In the genomic region with DNA sequence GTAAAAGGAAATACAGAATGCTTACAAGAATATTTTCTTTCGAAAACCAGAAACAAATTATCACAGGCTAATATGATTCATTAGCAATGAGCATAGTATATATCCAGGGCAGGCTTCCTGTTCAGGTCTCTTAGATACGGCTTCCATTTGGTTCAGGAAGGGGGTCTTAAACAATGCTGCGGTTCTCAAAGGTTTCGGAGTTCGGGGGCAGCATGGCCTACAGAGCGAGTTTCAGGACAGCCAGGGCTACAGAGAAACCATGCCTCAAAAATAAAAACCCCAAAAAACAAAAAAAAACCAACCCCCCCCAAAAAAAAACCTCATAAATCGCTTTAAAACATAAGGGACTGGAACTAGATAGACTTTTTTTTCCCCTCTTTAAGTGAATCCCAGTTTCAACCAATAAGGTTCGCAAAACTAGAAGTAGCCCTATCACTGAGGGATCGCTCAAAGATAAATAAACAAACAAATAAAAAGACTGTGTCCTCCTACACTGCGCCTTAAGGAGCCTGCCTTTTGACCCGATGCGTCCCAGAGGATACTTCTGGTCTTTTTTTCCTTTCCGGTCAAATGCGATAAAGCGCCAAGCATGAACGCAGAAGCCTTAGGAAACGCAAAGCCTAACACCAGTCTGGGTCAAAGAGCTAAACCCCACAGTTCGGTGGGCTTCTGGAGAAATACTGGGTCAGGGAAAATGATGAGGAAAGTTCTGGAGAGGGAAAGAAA, we compare ENCODE assay signal across 7 mouse cellular contexts. TPM values are rescaled to one million over a fixed set of nuclear protein-coding genes. Genes with fewer than 3 reads are reported as not detected.
DNase-seq lines count a peak whose midpoint lies in the region; ATAC-seq and TF ChIP-seq lines count a peak whose summit lies in the region.

No protein-coding gene starts in this region.

- H3ac ChIP-seq in myocyte (ENCODE audit: control insufficient read depth, insufficient read length) = peak overlapping the region; percentile 75

- H3K27ac ChIP-seq in lung, embryonic 16.5 days (ENCODE audit: low read length) = peak overlapping the region; percentile 99
- H3K27ac ChIP-seq in embryonic facial prominence, embryonic 10.5 days (replicated peaks) = peak overlapping the region; percentile 99
- H3K27ac ChIP-seq in hindbrain, embryonic 16.5 days (ENCODE audit: low read depth, low read length) = peak overlapping the region; percentile 99

- H3K36me3 ChIP-seq in lung, embryonic 16.5 days (ENCODE audit: control insufficient read depth, insufficient read depth, low read length) = peaks cover 13% of the 10 kb centered on the region
- peaks cover 49% of the 10 kb centered on the region for H3K36me3 ChIP-seq in embryonic facial prominence, embryonic 10.5 days (replicated peaks)
- peaks cover 10% of the 10 kb centered on the region for H3K36me3 ChIP-seq in hindbrain, embryonic 16.5 days (ENCODE audit: control insufficient read depth, insufficient read depth, low read length)
- peaks cover 15% of the 10 kb centered on the region for H3K36me3 ChIP-seq in myocyte (ENCODE audit: control insufficient read depth, insufficient read depth)

- peaks cover 65% of the 10 kb centered on the region for H3K79me2 ChIP-seq in myocyte (ENCODE audit: control insufficient read depth, insufficient read depth)

- peak overlapping the region; percentile 88 for H3K9ac ChIP-seq in lung, embryonic 16.5 days (ENCODE audit: low read length)
- H3K9ac ChIP-seq in hindbrain, embryonic 16.5 days (ENCODE audit: low read depth, low read length) = peak overlapping the region; percentile 76

- peak overlapping the region; percentile 84 for H3K4me2 ChIP-seq in lung, embryonic 16.5 days (ENCODE audit: low read depth, low read length)
- peak overlapping the region; percentile 60 for H3K4me2 ChIP-seq in hindbrain, embryonic 16.5 days (ENCODE audit: low read length)
- peak overlapping the region; percentile 92 for H3K4me2 ChIP-seq in myocyte (ENCODE audit: low read depth)

- no peaks in the 10 kb centered on the region for H3K9me3 ChIP-seq in lung, embryonic 16.5 days (ENCODE audit: control insufficient read depth, low read length)
- no peaks in the 10 kb centered on the region for H3K9me3 ChIP-seq in embryonic facial prominence, embryonic 10.5 days
- no peaks in the 10 kb centered on the region for H3K9me3 ChIP-seq in hindbrain, embryonic 16.5 days (ENCODE audit: control insufficient read depth, low read length)

- ATAC-seq in lung, embryonic 16.5 days (ENCODE audit: low read depth) = peak; percentile 2; the same call in 1 of the 2 replicates
- ATAC-seq in hindbrain, embryonic 16.5 days = no peak
- ATAC-seq in activated CD4-positive, CD25-positive, alpha-beta regulatory T cell, adult 4 months = no peak

- no peaks in the 10 kb centered on the region for H3K27me3 ChIP-seq in lung, embryonic 16.5 days (ENCODE audit: control insufficient read depth, insufficient read depth, low read depth, low read length)
- no peaks in the 10 kb centered on the region for H3K27me3 ChIP-seq in embryonic facial prominence, embryonic 10.5 days (replicated peaks; ENCODE audit: low read depth, poor library complexity, severe bottlenecking)
- H3K27me3 ChIP-seq in hindbrain, embryonic 16.5 days (replicated peaks; ENCODE audit: control insufficient read depth, insufficient read depth, low read length) = no peaks in the 10 kb centered on the region
- H3K27me3 ChIP-seq in myocyte (ENCODE audit: control insufficient read depth, insufficient read depth, insufficient read length) = no peaks in the 10 kb centered on the region

- no peak for DNase-seq in lung, postnatal 4 days
- no peak for DNase-seq in embryonic facial prominence, embryonic 10.5 days (ENCODE audit: low spot score)
- no peak for DNase-seq in layer of hippocampus, adult 11-12 months (ENCODE audit: low spot score)

- no peak for TF ChIP-seq POLR2A in myocyte (IDR thresholded peaks at IDR 0.05; ENCODE audit: insufficient read length, low read depth)

- H3K4me1 ChIP-seq in lung, embryonic 16.5 days (replicated peaks; ENCODE audit: control insufficient read depth, insufficient read depth, low read length) = peaks cover 18% of the 10 kb centered on the region
- H3K4me1 ChIP-seq in embryonic facial prominence, embryonic 10.5 days = peaks cover 23% of the 10 kb centered on the region
- H3K4me1 ChIP-seq in hindbrain, embryonic 16.5 days (ENCODE audit: control insufficient read depth, insufficient read depth, low read depth, low read length) = peaks cover 23% of the 10 kb centered on the region

- WGBS in lung, embryonic 16.5 days = under 1% methylated on average over 18 of the region's 18 CpGs
- WGBS in embryonic facial prominence, embryonic 10.5 days = 1% methylated on average over 18 of the region's 18 CpGs
- under 1% methylated on average over 18 of the region's 18 CpGs for WGBS in hindbrain, embryonic 16.5 days

- H3K4me3 ChIP-seq in lung, embryonic 16.5 days (ENCODE audit: low read length) = peak overlapping the region; percentile 86
- peak overlapping the region; percentile 86 for H3K4me3 ChIP-seq in embryonic facial prominence, embryonic 10.5 days
- H3K4me3 ChIP-seq in hindbrain, embryonic 16.5 days (ENCODE audit: low read length) = peak overlapping the region; percentile 59
- H3K4me3 ChIP-seq in myocyte = peak overlapping the region; percentile 96

TF ChIP-seq in myocyte, 11 proteins besides CTCF, POLR2A, EP300 and RAD21:
- TF ChIP-seq POLR2AphosphoS2 (IDR thresholded peaks at IDR 0.05; ENCODE audit: insufficient read length, low read depth) (no peak), MAX (IDR thresholded peaks at IDR 0.05; ENCODE audit: low read depth) (no peak), REST (IDR thresholded peaks at IDR 0.05; ENCODE audit: insufficient read depth, insufficient read length) (no peak), TCF3 (IDR thresholded peaks at IDR 0.05; ENCODE audit: insufficient read length, low read depth) (no peak), CEBPB (IDR thresholded peaks at IDR 0.05; ENCODE audit: insufficient read depth, poor library complexity, severe bottlenecking) (no peak), TCF12 (IDR thresholded peaks at IDR 0.05; ENCODE audit: insufficient read depth, poor library complexity, severe bottlenecking) (no peak), E2F4 (IDR thresholded peaks at IDR 0.05; ENCODE audit: insufficient read depth) (no peak), MYOD1 (IDR thresholded peaks at IDR 0.05; ENCODE audit: control insufficient read depth in 1 of 3, insufficient read length in 2 of 3, low read depth in 2 of 3) (no peak), USF1 (IDR thresholded peaks at IDR 0.05; ENCODE audit: low read depth) (no peak), SRF (IDR thresholded peaks at IDR 0.05; ENCODE audit: control insufficient read depth, insufficient read length, low read depth) (no peak), MYOG (IDR thresholded peaks at IDR 0.05; ENCODE audit: control insufficient read depth in 1 of 3, insufficient read depth in 1 of 3, insufficient read length in 2 of 3, low read depth in 2 of 3) (no peak)

RNA-seq across cellular contexts. Expression of a gene that starts 0.7 kb away (rescaled TPM):
- 110 and 116 TPM in 2 replicates for polyA plus RNA-seq in lung, embryonic 16.5 days (2015; fragmentation: Nextera tagmentation; extraction: Ambion mirVana)
- 142 and 144 TPM in 2 replicates for polyA plus RNA-seq in embryonic facial prominence, embryonic 10.5 days (2016; fragmentation: Nextera tagmentation; extraction: Ambion mirVana)
- 106 and 111 TPM in 2 replicates for polyA plus RNA-seq in hindbrain, embryonic 16.5 days (2015; fragmentation: Nextera tagmentation; extraction: Ambion mirVana)
- 18.4 TPM for polyA plus RNA-seq in myocyte (2012; fragmentation: generic; extraction: Trizol)
- polyA plus RNA-seq in activated CD4-positive, CD25-positive, alpha-beta regulatory T cell, adult 4 months (2017; shearing (Covaris generic)) = 100 to 1,000 TPM; 149 to 161 TPM

RNA-seq across cellular contexts. Expression of a gene that starts 1.0 kb away (rescaled TPM):
- polyA plus RNA-seq in lung, embryonic 16.5 days (2015; fragmentation: Nextera tagmentation; extraction: Ambion mirVana) = 28.6 and 32.4 TPM in 2 replicates
- 45.3 and 46.4 TPM in 2 replicates for polyA plus RNA-seq in embryonic facial prominence, embryonic 10.5 days (2016; fragmentation: Nextera tagmentation; extraction: Ambion mirVana)
- polyA plus RNA-seq in hindbrain, embryonic 16.5 days (2015; fragmentation: Nextera tagmentation; extraction: Ambion mirVana) = 4.5 and 5.8 TPM in 2 replicates
- 6.5 TPM for polyA plus RNA-seq in myocyte (2012; fragmentation: generic; extraction: Trizol)
- polyA plus RNA-seq in activated CD4-positive, CD25-positive, alpha-beta regulatory T cell, adult 4 months (2017; shearing (Covaris generic)) = 1 to 10 TPM; 5.5 to 8.9 TPM

RNA-seq across cellular contexts. Expression of a gene that starts 27.6 kb away (rescaled TPM):
- polyA plus RNA-seq in lung, embryonic 16.5 days (2015; fragmentation: Nextera tagmentation; extraction: Ambion mirVana) = 75.9 and 76.4 TPM in 2 replicates
- polyA plus RNA-seq in embryonic facial prominence, embryonic 10.5 days (2016; fragmentation: Nextera tagmentation; extraction: Ambion mirVana) = 86.3 and 93.8 TPM in 2 replicates
- polyA plus RNA-seq in hindbrain, embryonic 16.5 days (2015; fragmentation: Nextera tagmentation; extraction: Ambion mirVana) = 48.6 and 58.6 TPM in 2 replicates
- polyA plus RNA-seq in myocyte (2012; fragmentation: generic; extraction: Trizol) = 9.7 TPM
- polyA plus RNA-seq in activated CD4-positive, CD25-positive, alpha-beta regulatory T cell, adult 4 months (2017; shearing (Covaris generic)) = 10 to 100 TPM; 55.2 to 55.4 TPM
